Mouse (Mus musculus): ENCODE measurements at regions not wholly inside any gene's neighbourhood (a gene's known extent, or its start where the extent isn't known, plus 50 kb on each side); places are given as distances from the start of the nearest gene placed in this dataset.
A peak's percentile ranks its signal among the peaks of the same experiment; 100 is the strongest.

GRCm38 (mm10) chr13:93243076-93243475 is 50.9 kb upstream of the Tent2 start:
- intact Hi-C loops (cut with DNase I) = loop anchor here (2.0 to 5.0 kb wide), 2 partner anchors 51 to 492 kb away; partner anchors contain the start of gene Tent2

DNA sequence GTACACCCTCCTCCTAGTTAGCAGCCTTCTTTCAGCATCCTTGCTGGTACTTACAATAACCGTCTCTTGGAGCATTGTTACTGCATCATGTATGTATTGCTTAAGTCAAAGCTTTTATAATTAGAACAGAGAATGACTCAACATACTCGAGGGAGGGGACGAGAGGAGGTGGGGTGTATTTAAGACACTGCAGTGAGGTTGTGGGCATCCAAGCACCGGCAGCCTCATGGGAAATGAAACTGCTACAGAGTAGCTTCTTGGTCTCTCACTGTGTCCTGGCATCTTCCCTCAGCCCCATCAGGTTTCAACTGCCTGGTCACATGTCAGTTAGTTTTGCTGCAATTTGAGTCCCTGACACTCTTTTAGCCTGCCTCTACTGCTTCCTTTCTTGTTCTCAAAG is 50.7 kb upstream of the Homer1 start:
- intact Hi-C loops (cut with DNase I) = no loop called here
- peak in 1 of 2 experiments; percentile 48 for DNase-seq (ENCODE audit: low spot score in 2 of 2)

More at GRCm38 (mm10) chr13:93243076-93243475, 50.9 kb upstream of the Tent2 start:
- peak in 1 of 2 experiments; percentile 67 for DNase-seq (ENCODE audit: low spot score in 2 of 2)
